Mouse (Mus musculus): ENCODE results near the gene Dglucy. TPM values are rescaled to one million over a fixed set of nuclear protein-coding genes. Genes with fewer than 3 reads are reported as not detected.

Dglucy gene
- total and polyA plus RNA-seq, 2 experiments from 2014 or later: 7.9 to 12.4 TPM

DNA sequence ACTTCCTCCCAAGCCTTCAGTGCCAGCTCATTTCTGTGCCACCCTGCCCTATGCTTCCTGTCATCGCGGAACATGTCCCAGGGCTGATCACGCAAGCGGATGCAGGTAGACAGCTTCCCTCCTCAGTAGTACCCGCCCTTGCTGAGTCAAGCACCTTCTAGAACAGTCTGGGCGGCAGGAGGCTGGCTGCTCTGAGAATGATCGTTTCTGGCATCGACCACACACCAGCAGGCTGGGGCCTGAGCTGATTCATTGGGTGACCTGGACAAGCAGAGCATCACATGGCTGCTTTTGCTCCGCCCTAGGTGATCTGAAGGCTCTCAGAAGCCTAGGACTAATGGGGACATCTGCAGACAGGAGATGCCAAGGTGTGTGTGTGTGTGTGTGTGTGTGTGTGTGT is 124.9 kb downstream of the Dglucy start:
- Histone ChIP-seq H3K4me1 (ENCODE audit: control insufficient read depth, insufficient read depth) (peaks cover 6% of the 10 kb centered on the region; the same call in 1 of the 2 replicates), H3K4me3 (ENCODE audit: low read depth, low read length) (no peak overlapping the region), H3K4me2 (ENCODE audit: low read depth, low read length) (no peak overlapping the region), H3K36me3 (replicated peaks; ENCODE audit: control insufficient read depth, insufficient read depth, low read length) (no peaks in the 10 kb centered on the region), H3K9ac (replicated peaks; ENCODE audit: low read depth, low read length) (no peak overlapping the region), H3K27me3 (ENCODE audit: control insufficient read depth, insufficient read depth, low read length) (peaks cover 33% of the 10 kb centered on the region; the same call in 1 of the 2 replicates), H3K27ac (ENCODE audit: low read depth) (no peak overlapping the region), H3K9me3 (replicated peaks; ENCODE audit: control insufficient read depth, low read length) (no peaks in the 10 kb centered on the region)
- TF ChIP-seq CTCF (IDR thresholded peaks at IDR 0.05; ENCODE audit: low read depth) (no peak), EP300 (IDR thresholded peaks at IDR 0.05; ENCODE audit: low read depth) (no peak)
- ATAC-seq (ENCODE audit: insufficient read depth, low read depth) (no peak), DNase-seq (ENCODE audit: low spot score) (no peak)
- 89% methylated on average over 9 of the region's 9 CpGs for WGBS

DNA sequence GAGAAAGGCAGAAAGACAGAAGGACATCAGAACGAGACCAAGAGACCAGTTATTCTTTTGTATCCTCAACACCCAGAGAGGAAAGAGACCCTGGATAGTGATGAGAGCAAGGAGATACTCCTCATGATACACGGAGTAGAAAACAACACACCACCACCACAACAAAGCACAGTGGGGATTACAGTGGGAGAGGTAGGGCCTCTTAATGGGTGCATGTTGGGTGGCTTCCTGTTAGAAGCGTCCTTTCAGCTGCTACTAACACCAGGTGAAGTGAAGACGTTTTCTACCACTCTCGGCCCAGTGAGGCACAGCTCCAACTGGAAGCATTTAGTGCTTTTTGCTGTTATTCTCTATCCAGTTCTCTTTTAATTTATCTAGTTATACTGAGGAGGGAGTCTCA is 128.0 kb downstream of the Dglucy start:
- H3K4me2 ChIP-seq (ENCODE audit: low read depth, low read length): peak overlapping the region; percentile 71; the same call in 1 of the 2 replicates
- no peak for ATAC-seq (ENCODE audit: insufficient read depth, low read depth)
- TF ChIP-seq EP300 (IDR thresholded peaks at IDR 0.05; ENCODE audit: low read depth): no peak
- TF ChIP-seq CTCF (IDR thresholded peaks at IDR 0.05; ENCODE audit: low read depth): no peak
- no peak overlapping the region for H3K27ac ChIP-seq (ENCODE audit: low read depth)
- no peaks in the 10 kb centered on the region for H3K9me3 ChIP-seq (replicated peaks; ENCODE audit: control insufficient read depth, low read length)
- H3K36me3 ChIP-seq (replicated peaks; ENCODE audit: control insufficient read depth, insufficient read depth, low read length): no peaks in the 10 kb centered on the region
- no peak for DNase-seq (ENCODE audit: low spot score)
- peaks cover 6% of the 10 kb centered on the region; the same call in 1 of the 2 replicates for H3K4me1 ChIP-seq (ENCODE audit: control insufficient read depth, insufficient read depth)
- H3K9ac ChIP-seq (replicated peaks; ENCODE audit: low read depth, low read length): no peak overlapping the region
- H3K4me3 ChIP-seq (ENCODE audit: low read depth, low read length): no peak overlapping the region
- H3K27me3 ChIP-seq (ENCODE audit: control insufficient read depth, insufficient read depth, low read length): peaks cover 15% of the 10 kb centered on the region; the same call in 1 of the 2 replicates
- 84% methylated on average over 5 of the region's 5 CpGs for WGBS

DNA sequence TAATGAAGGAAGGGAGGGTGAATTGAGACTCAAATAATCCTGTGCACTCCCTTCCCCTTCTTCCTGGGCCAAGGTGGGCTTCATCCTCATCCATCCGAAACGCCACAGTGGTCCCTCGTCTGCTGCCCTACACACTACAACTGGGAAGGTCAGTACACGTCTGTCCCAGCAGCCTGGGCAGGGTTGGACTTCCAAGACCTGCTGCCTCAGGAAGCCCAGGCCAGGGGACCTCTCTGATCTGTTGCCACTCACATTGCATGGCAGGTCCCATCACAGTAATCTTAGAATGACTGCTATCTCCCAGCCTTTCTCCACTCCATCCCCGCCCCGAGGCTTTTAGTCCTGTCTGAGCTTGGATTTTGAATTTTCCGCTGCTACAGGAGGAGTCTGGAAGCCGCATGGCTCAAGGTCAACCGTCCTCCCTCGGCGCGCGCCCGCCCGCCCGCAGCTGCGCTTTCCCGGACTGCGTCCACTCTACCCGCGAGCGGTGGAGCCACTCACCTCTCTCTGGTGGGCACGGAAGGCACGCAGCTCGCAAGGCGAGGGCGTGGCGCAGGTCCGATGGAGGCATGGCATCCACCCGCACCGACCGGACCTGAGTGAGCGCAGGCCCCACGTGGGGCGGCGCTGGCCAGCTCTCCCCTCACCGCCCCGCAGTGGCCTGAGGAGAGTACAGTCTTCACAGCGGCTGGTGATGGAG is 128.9 kb downstream of the Dglucy start, which contains the start of gene Gpr68:
Gene Gpr68 (minus strand): TSS at position 601 of the 700 bp plus-strand sequence.
- Histone ChIP-seq H3K9me3 (replicated peaks; ENCODE audit: control insufficient read depth, low read length) (no peaks in the 10 kb centered on the region), H3K36me3 (replicated peaks; ENCODE audit: control insufficient read depth, insufficient read depth, low read length) (no peaks in the 10 kb centered on the region; the same call in 1 of the 2 replicates), H3K4me3 (ENCODE audit: low read depth, low read length) (peak within 1 kb of the TSS; percentile 52), H3K4me1 (ENCODE audit: control insufficient read depth, insufficient read depth) (peaks cover 6% of the 10 kb centered on the region; the same call in 1 of the 2 replicates), H3K9ac (replicated peaks; ENCODE audit: low read depth, low read length) (peak within 1 kb of the TSS; percentile 52), H3K27ac (ENCODE audit: low read depth) (no peak within 1 kb of the TSS), H3K4me2 (ENCODE audit: low read depth, low read length) (peak within 1 kb of the TSS; percentile 71), H3K27me3 (ENCODE audit: control insufficient read depth, insufficient read depth, low read length) (peaks cover 15% of the 10 kb centered on the region; the same call in 1 of the 2 replicates)
- DNase-seq (ENCODE audit: low spot score): peak; percentile 32
- 3% methylated on average over 39 of the region's 39 CpGs for WGBS
- peak; percentile 81 for ATAC-seq (ENCODE audit: insufficient read depth, low read depth)
- TF ChIP-seq EP300 (IDR thresholded peaks at IDR 0.05; ENCODE audit: low read depth) (no peak), CTCF (IDR thresholded peaks at IDR 0.05; ENCODE audit: low read depth) (no peak)

DNA sequence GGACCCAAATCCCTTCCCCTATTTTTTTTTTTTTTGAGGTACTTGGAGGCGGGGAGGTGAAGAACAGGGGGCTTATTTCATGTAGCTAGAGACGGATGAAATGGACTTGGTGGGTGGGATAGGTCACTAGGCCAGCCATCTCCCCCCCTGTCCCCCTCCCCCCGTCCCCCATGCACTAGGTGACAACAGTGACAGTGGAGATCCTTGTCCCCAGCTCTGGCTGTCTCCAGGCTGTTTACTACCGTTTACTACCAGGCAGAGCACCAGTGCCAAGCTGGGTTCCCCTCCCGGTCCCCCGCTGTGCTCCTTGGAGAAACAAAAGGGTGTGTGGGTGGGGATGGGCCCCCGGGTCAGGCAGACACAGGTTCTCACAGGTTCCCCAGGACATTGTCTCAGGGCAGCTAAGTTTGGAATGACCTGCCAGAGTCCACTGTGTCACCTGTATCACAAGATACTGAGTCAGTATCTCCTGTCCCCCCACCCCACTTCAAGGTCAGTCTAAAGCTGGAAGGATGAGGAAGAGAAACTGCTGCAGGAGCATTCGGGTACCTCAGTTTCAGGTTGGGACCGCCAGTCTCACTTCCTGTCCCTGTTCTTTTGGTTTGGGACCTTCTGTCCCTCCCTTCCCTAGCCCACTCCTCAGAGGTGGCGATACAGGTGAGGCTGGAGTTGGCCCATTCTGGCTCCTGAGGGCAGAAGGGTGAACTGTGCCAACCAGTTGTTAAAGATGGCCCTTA is 129.6 kb downstream of the Dglucy start:
- Histone ChIP-seq H3K27me3 (ENCODE audit: control insufficient read depth, insufficient read depth, low read length) (peaks cover 15% of the 10 kb centered on the region; the same call in 1 of the 2 replicates), H3K9me3 (replicated peaks; ENCODE audit: control insufficient read depth, low read length) (no peaks in the 10 kb centered on the region), H3K4me3 (ENCODE audit: low read depth, low read length) (peak overlapping the region; percentile 52), H3K27ac (ENCODE audit: low read depth) (no peak overlapping the region), H3K36me3 (replicated peaks; ENCODE audit: control insufficient read depth, insufficient read depth, low read length) (no peaks in the 10 kb centered on the region; the same call in 1 of the 2 replicates), H3K4me1 (ENCODE audit: control insufficient read depth, insufficient read depth) (peaks cover 6% of the 10 kb centered on the region; the same call in 1 of the 2 replicates), H3K4me2 (ENCODE audit: low read depth, low read length) (peak overlapping the region; percentile 71), H3K9ac (replicated peaks; ENCODE audit: low read depth, low read length) (peak overlapping the region; percentile 52)
- ATAC-seq (ENCODE audit: insufficient read depth, low read depth) (no peak), DNase-seq (ENCODE audit: low spot score) (no peak)
- WGBS: 29% methylated on average over 10 of the region's 10 CpGs
- TF ChIP-seq CTCF (IDR thresholded peaks at IDR 0.05; ENCODE audit: low read depth) (no peak), EP300 (IDR thresholded peaks at IDR 0.05; ENCODE audit: low read depth) (no peak)

DNA sequence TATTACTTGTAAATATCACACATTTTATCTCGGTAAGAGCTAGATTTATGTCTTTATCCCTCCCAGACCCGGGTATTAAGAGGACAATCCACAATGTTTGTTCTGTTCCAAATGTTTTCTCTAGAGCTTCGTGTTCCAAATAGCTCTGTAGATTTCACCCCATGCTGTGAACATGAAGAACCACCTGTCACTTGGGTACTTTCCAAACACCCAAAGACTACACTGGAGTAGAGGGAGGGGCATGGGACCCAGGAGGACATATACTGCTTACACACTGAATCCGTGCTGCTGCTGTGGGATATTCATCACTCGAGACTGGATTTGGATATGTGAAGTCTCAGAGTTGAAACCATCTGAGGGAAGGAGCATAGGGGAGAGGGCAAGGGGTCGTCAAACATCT is 130.9 kb downstream of the Dglucy start:
- Histone ChIP-seq H3K4me2 (ENCODE audit: low read depth, low read length) (no peak overlapping the region), H3K9ac (replicated peaks; ENCODE audit: low read depth, low read length) (no peak overlapping the region), H3K27ac (ENCODE audit: low read depth) (no peak overlapping the region), H3K27me3 (ENCODE audit: control insufficient read depth, insufficient read depth, low read length) (peaks cover 15% of the 10 kb centered on the region; the same call in 1 of the 2 replicates), H3K36me3 (replicated peaks; ENCODE audit: control insufficient read depth, insufficient read depth, low read length) (no peaks in the 10 kb centered on the region; the same call in 1 of the 2 replicates), H3K4me1 (ENCODE audit: control insufficient read depth, insufficient read depth) (peaks cover 6% of the 10 kb centered on the region; the same call in 1 of the 2 replicates), H3K4me3 (ENCODE audit: low read depth, low read length) (no peak overlapping the region), H3K9me3 (replicated peaks; ENCODE audit: control insufficient read depth, low read length) (no peaks in the 10 kb centered on the region)
- DNase-seq (ENCODE audit: low spot score) (no peak), ATAC-seq (ENCODE audit: insufficient read depth, low read depth) (no peak)
- TF ChIP-seq EP300 (IDR thresholded peaks at IDR 0.05; ENCODE audit: low read depth): no peak
- 70% methylated on average over 6 of the region's 6 CpGs for WGBS
